Mouse (Mus musculus) heart, adult 2 months (tissue): ENCODE measurements around the gene Pank4.

Experiments
- CTCF ChIP-seq: fragments of 200-600 bp; IDR thresholded peaks from 2 replicates; pipeline ENCODE4 v1.8.1; 2022; ENCODE audit warnings: antibody characterized with exemption, mild to moderate bottlenecking, moderate library complexity
- EP300 ChIP-seq: fragments of 200-500 bp; IDR thresholded peaks from 2 replicates; pipeline ENCODE4 v1.6.1; 2011; ENCODE audit warnings: low read depth, low read length, control low read depth; ENCODE audit not compliant: insufficient read depth
- POLR2A ChIP-seq: fragments of 200-500 bp; IDR thresholded peaks from 2 replicates; pipeline ENCODE4 v1.6.1; 2011; ENCODE audit warnings: mild to moderate bottlenecking, low read depth, low read length, control low read depth; ENCODE audit not compliant: insufficient read depth

DNA sequence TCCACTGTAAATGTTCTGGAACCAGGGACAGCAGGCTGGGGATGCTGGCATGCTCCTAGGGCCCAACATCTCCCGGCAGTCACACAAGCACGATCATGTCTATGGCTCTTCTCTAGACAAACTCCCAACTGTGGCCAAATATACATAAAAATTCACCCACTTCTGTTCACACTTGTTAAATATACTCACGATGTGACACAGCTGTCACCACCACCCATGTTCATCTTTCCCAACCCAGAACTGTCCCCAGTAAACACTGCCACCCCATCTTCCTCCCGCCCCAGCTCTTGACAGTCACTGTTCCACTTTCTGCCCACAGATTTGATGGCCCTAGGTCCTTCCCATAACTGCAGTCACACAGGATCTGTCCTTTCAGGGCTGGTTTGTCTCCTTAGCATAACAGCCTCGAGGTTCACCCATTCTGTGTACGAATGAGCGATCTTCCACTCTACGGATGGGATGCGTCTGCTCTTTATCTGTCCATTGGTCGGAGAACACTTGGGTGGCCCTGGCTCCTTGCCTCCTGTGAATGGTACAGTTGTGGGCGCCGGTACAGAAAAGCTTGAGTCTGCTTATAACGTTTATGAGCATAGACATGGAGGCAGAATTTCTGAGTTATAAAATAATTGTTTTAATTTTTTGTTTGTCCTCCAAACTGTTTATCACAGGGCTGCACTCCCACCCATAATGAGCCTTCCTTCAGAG lies 6.5 kb upstream of the Pank4 start:
- TF ChIP-seq CTCF (no peak), POLR2A (no peak), EP300 (no peak)
